Mouse (Mus musculus) cerebellum, postnatal 36 days (tissue): ENCODE measurements around the gene Lhcgr.
A peak's percentile ranks its signal among the peaks of the same experiment; 100 is the strongest.
"Not testable (repeated sequence)": the region's sequence is repeated elsewhere in the genome, so short reads cannot be mapped to it uniquely, and the experiment has no call there.

Experiments
- DNase-seq, 2 experiments: peaks; one replicate each; pipeline ENCODE4 v3.0.0; 2021 to 2022; ENCODE audit warnings: mixed read lengths in 2 of 2

Gene Lhcgr

DNA sequence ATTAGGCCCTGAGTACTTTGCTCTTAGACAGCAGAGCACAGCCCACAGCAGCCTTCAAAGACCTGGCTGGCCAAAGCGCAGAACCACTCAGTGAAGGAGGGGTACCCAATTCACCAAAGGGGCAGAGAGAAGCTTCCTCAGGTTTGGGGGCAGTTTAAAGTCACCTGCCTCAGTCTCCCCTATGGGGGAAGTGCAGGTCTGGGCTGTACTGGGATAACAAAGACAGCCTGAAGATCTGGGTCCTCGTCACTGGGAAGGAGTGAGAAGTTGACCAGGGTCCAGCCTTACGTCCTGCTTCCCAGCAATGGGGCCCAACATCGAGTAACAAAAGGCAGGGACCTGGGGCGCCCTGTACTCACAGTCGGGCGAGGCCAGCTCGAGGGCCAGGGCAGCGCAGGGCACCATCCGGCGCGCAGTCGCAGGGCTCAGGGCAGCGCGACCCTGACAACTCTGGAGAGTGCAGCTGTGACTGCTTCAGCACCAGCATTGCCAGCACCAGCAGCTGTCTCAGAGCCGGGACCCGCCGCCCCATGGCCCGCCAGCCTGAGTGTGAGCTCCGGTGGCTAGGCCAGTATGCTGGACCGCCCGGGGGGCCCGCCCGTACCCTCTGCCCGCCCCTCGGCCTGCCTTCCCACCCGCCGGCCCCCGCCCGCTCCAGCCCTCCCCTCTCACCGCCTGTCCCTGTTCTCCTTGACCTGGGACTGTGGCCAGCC, at the start of gene Lhcgr:
TSS of gene Lhcgr (minus strand) at position 551 of the 713 bp plus-strand sequence.
- peak in 1 of 2 experiments; percentile 4 for DNase-seq

DNA sequence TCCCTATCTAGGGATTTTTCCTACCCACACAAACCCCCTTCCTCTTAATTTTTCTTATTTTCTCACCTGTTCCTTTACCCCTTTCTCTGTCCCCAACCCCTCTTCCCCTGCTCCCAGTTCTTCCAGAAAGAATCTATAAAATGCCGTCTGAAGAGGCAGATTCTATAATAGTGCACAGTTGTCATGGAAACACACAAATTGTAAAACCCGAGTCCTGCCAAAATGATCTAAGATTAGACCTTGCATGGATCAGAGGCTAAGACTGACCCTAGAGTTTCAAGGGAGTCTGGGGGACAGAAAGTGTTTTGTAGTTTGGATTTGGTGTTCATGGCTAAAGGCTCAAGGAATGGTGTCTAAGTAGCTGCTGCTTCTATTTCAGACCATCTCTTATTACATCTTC, 25.8 kb upstream of the Lhcgr start:
- DNase-seq, result no peak

DNA sequence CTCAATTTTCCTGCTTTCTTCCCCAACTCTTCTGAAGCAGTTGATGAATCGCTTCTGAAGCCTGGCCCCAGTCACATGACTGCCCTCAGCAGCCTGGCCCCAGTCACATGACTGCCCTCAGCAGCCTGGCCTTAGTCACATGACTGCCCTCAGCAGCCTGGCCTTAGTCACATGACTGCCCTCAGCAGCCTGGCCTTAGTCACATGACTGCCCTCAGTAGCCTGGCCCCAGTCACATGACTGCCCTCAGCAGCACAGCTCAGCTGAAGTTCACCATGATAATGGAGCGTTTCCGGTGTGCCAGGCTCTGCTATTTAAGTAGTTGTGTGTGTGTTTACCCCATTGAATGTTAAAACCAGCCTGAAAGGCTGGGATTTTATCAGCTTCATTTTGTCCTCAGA, 21.2 kb upstream of the Lhcgr start:
- DNase-seq, result not testable (repeated sequence)

DNA sequence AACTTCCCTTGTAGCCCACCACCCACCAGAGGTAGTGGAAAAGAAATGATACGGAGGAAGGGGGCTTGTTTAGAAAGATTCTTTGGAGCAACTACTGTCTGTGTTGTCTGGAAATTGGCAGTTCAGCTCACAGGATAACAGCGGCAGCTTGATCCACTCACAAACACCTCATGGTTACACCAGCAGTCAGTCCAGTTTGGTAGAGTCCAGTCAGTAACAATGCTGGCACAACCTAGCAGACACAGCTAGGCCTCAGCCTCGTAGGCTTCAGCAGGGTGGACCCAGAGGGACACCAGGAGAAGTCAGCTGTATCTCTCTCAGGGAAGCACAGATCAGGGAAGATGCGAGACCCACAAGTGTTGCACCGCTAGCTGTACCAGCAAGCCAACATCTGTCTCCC, 19.0 kb upstream of the Lhcgr start:
- DNase-seq, result no peak

DNA sequence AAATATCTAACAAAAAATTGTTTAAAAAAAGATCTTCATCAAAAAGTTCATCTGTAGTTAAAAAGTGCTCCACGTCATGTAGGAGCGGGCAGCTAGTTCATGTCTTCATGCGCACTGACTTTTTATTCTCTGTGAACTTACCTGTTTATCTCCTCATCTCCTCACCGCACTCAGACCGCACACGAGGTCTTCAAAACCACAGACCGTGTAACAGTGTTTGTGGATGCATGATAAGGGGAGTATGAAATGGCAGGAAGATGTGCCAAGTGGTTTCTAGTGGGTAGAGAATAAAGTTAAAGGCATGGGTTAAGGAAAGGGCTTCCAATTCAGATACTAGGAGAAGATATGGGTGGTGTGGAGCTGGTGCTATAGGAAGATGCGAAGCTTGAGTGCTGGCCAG, 14.6 kb upstream of the Lhcgr start:
- DNase-seq, result no peak

DNA sequence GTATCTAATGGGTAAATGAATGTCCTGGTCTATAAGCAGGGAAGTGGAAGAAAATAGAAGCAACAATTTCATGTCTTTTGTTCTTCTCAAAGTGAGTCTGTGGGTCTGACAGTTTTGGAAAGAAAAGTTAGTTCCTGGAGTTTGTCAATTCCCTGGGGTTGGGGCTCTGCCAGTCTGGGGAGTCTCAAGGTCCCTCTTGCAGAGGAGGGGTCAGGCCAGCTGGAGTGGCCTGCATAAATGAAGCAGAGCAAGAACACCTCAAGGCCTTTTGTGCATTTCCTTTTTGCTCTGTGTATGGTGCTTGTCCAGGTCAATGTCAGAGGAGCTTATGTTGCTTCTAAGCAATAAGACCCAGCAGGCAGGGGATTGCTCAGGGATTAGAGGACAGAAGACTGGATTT, 11.7 kb upstream of the Lhcgr start:
- no peak for DNase-seq

DNA sequence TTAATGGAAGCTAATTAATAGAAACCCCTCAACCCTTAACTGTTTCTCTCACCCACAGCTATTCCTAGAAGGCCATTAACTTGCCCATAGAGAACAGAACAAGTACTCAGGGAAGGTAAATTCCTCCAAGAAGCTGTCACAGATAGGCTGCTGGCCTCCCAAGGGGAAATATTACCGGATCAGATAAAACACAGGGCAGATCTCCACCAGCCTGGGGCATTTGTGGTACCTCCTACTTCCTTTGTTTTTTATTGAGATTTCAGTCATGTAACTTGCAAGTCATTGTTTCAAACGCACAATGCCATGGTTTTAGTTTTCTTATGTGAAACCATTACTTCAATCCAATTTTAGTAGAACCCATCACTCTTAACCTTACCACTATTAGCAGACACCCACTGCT, 1.1 kb downstream of the Lhcgr start:
- DNase-seq, result no peak

DNA sequence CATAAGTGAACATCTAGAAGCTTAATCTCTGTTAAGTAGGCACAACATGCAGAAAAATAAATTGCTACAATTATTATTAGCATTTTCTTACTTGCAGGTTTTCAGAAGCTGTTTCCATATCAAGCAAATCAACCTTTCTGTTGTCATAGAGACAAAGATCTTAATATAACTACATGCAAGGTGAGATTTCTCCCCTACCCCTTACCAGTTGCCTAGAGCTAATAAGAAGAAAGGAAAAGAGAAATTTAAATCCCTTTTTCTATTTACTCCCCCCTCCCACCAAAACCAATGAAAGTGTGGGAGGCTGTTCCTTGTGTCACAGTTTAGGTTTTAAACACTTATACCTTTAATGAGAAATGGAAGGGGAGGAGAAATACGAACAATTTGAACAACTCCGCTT, 3.4 kb downstream of the Lhcgr start:
- DNase-seq, result no peak

DNA sequence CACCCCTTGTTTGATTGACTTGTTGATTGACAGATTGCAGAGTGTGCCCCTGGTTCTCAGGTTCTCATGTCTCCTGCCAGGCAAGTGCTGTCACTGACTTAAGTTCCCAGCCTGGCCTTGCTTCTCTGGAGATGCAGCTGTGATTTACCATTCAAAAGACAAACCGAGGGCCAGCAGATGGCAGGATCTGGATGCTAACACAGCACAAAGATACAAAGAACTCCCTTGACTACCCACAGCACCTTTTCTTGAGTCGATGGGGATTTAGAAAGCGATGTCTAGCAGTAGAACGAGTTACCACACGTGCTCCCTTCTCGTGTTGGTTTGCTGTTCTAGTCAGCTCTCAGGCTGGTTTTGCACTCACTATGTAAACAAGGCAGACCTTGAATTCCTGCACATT, 4.9 kb downstream of the Lhcgr start:
- no peak for DNase-seq

DNA sequence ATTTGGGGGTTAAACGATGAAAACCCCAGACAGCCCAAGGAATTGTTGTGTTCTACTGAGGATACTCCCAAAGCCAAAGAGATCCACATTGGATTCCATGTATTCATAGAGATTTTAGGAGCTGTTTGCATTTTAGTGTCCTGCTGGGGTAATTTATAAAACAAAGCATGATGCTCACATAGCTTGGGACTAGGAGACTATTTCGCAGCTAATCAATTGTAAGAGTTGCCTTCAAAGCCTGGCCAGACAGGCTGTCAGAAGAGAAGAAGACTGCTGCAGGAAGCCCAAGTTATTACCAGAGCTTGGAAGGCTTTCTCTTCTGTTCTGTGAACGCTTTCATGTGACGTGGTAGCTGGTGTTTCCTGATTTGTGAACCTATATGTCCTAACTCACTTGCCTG, 5.4 kb downstream of the Lhcgr start:
- DNase-seq, result no peak

DNA sequence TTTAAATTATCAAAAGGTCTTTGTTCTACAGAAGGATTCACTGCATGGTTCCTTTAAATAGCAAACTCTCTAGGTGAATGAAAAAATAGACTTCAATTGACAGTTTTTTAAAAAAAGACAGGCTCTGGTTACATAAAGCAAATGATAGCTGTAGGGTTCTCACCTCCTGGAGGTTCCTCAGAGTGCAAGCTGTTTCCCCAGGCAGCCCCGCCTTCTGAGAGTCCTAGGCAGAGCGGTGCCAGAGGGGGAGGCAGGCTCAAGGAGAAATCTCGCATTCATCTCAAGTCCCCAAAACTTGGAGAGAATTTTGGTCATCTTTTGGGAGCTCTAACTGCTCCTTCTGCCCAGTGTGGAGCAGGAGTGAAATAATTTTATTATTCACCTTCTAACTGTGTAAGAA, 12.6 kb downstream of the Lhcgr start:
- no peak for DNase-seq

DNA sequence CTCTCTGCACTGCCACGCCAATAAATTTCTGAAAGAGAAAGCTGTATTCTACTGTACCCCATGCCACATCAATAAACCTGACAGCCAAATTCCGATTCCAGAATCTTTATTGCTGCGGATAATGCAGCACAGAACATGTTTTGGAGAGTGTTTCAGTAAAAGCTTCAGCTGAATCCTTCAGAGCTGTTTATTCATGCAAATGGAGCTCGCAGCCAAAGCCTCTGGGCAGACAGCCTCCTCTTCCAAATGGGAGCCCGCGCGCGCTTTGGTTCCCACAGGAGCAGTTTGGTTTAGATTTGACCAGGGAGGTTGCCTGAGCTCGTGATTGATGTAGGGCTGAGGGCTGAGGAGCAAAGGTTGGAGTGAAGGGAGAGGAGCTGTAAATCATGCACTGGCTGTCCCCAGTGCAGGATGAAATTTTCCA, 17.7 kb downstream of the Lhcgr start:
- no peak for DNase-seq

DNA sequence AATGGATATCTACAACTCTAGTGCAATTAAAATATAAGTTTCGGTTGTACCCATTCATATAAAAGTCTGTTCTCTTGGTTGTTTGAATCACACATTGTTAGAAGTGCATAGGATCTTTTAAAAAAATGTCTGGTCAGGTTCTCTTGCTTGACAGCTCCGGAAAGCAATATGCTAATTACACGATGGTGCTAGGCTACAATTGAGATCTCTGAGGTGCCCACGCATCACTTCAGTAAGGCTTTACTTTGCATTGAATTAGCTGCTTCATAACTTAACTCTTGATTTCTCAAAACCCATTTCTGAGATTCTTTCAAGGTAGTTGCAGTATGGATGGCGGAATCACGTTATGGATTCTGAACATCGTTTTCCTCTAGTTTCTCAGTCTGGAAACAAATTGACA, 21.7 kb downstream of the Lhcgr start:
- DNase-seq, result no peak

DNA sequence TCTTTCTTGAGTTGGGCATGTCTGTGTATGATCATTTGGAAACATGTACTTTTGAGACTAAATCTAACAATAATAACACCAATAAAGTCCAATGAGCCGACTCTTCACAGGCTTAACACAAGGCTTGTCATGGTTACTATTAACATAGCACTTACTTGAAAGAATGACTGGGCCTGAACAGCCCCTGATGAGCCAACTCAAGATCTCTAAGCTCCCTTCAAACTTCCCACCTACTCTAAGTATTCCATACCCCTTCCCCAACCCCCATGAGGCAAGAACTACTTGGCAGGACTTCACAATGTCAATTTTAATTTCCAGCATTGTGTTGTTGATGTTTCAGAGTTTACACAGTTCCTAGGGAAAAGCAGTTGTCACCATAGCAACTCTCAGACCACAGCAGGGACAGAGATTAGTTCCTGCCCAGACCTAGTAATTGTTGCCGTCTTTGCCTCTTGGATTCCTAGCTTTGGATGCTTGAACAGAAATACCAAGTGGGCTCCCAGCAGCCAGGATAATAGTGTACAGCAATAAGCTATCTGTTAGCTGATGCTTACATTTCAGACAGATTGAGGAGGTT, 22.4 kb downstream of the Lhcgr start:
- DNase-seq, result no peak

DNA sequence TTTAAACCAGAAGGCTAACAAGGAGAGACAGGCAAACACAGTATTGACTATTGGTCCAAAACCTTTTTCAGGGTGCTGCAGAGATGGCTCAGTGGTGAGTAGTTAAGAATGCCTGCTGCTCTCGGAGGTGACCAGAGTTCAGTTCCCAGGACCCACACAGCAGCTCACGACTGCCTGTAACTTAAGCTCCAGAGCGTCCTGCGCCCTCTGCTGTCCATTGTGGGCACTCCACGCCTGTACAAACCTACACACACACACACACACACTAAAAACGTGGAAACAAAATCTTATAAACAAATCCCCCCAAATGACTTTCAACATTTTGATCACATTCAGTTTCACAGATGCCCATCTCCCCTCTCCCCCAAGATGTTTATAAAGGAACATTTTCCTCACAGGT, 24.9 kb downstream of the Lhcgr start:
- DNase-seq, result no peak

DNA sequence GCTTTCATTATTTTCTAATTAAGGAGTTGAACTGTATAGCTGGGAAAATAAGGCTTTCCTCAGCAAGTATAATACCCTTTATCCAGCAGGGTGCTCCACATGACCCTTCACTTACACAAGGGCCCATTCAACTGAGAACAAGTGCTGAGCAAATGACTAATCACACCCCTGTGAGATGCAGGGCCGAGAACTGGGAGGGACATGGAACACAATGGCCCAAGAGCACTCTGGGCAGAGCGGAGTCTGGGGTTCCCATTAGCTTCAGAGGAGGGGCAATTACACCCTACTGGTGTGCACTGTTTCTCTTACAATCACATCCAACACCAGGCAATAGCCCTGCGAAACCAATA, 27.7 kb downstream of the Lhcgr start:
- DNase-seq, result no peak

DNA sequence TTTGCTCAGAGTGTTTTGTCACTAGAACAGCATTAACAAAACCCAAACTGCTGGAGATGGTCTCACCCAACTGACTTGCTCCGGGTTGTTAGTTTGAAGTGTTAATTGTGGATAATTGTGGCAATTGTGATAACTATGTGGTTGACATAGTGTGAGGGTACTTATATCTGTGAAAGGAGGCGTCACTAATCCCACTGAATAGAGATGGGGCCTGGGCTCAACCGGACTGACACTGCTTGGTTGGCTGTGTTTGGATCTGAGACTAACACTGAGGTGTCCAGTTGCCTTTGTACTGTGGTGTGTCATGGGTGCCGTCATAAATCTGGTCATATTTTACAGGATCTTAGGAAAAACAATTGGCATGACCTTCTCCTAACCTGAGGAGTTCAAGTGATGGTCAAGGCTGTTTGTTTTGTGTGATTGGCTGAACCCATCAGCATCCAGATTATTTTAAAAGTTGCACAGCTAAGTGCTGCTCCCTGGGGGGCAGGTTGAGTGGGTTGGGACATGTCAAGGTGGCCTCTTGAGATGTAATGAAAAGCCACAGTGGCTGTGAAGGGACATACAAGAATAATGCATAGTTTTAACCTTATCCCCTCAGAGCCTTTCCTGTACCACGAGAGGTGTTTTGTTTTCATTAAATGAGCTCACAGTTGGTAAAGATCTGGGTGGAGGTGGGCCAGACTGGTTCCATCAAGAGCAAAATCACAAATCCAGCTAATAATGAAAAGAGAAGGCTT, 28.2 kb downstream of the Lhcgr start:
- DNase-seq, result no peak

DNA sequence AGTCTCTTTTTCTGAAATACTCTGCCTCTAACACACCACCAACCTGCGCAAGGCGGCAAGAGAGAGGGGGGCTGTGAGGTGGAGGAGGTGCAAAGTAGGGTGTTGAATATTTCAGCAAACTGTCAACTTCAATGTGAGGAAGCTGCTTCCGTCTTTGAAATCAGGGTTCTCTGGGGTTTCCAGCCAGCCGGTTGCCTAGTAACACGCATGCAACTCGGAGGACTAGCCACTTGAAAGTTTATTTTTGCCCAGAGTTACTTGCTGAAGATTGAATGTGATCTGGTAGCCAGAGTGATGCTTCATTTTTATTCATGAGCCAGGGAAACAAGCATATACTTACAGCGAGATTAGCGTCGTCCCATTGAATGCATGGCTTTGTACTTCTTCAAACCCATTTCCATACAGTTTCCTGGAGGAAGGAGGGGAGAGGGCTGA, 33.8 kb downstream of the Lhcgr start:
- no peak for DNase-seq

DNA sequence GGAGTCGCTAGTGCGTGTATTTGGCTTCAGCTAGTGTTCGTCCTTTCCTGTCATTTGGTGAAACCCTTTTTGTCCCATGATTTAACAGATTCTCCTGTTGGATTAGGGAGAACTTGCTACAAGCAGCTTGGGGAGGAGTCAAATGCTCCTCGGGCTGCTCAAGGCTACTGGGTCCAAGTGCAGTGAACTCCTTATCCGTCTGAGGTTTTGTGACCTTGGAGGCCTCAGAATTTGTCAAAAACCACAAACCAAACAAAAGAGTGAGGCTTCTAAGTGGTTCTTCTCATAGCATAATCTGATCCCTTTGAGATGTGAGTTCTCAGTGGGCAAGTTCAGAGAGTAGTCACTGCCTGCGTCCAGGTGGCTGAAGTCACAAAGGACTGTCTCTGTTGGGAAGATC, 36.0 kb downstream of the Lhcgr start:
- no peak for DNase-seq

DNA sequence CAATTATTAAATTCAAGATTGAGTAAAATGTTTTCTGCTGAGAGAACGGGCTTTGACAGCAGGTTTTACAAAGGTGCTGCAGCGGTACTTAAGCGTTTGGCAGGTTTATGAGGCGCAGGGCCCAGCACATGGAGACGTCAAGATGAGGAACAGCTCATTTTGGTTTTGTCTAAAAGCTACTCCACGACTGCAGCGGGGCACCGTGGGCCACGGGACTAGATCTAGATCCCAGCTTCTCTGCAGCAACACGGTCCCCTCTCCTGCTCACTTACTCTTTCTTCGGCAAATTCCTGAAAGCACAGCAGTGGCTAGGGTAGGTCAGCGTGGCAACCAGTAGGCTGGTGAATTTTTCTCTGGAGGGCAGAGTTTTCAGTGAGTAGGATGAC, 38.3 kb downstream of the Lhcgr start:
- DNase-seq, result no peak

DNA sequence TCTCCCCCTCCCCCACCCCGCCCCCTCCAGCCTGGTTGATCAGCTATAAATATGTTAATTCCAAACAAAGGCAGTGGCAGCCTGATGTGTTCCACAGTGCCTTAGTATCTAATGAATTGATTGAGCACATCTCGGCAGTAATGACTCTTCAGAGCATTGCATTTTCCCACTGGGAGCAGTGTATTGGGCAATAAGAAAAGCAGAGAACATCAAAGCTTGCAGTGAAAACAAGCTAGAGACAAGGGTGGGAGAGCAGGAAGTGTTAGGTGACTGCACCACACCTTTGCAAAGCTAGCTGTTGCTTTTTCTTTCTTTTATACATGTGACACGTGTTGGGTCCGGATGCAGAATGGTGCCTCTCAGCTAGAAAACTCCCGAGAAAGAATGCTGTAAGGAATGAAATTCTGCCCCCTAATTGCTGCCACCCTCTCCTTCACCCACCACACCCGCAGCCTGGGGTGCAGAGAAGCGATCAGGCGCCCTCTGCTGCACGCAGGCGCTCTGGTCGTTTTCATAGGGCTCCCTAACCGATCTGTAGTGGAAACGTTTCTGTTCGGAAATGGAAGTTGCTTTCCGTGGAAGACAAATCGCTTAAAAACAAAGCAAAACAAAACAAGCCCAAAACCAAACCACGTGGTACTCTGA, 38.8 kb downstream of the Lhcgr start:
- peak; percentile 15 to 23 for DNase-seq

DNA sequence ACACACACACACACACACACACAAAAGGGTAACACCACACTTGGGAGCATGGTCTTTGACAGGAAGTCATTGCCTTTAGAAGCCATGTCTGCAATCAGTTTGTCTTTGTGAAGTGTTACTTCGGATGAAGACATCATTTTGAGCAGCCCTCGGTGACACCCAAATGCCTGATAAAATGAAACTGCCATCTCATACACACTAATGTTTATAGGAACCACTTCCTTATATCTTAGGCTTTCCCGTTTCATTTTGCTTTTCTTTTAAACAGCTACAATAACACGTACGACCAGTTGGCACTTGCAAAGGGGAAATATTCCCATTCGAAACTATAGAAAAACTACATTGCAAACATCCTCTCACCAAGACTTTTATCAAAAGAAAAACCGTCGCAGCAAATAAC, 42.1 kb downstream of the Lhcgr start:
- DNase-seq, result no peak

DNA sequence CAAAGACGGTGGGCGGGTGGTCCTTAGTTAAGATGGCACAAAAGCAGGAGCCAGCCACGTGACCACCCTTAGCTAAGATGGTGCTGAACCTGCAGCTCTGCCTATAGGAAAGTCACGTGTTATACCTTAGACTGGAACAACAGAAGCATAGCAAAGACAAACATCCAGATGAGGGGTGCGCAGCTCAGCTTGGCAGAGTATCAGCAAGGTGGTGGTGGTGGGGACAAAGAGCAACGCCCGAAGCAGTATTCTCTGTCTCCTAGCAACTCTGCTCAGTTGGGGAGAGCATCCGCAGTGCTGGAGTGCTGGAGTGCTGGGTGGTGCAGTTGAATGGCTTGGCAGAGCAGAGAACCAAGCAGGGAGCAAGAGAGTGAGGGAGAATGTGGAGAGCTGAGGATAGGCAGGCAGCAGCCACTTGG, 85.5 kb downstream of the Lhcgr start:
- no peak for DNase-seq

DNA sequence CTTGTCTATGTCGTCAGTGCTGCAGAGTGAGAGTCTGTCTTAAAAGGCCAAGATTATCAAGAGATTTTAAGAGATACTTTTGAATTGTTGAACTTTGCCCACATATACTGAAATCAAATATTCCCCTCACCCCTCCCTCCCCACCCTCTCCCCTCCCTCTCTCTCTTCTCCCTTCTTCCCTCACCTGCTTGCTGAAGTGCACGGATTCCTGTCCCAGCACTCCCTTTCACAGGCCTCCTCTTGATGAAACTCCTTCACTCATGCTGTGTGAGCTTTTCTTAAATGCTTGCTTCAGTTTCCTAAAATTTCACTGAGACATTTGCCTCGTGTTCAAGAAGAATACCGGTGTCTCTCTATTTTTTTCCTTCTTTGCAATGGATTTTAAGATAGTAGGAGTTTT, 88.7 kb downstream of the Lhcgr start:
- DNase-seq, result no peak
